Mouse (Mus musculus) heart, adult 2 months (tissue): ENCODE measurements around the gene Galnt2. TPM values are rescaled to one million over a fixed set of nuclear protein-coding genes. Genes with fewer than 3 reads are reported as not detected.

ENCODE experiments used
- DNase-seq, 2 experiments: peaks; one replicate each; pipeline ENCODE4 v3.0.0; 2021
- H3K27ac ChIP-seq: fragments of 200-600 bp; 2 replicates; pipeline ENCODE4 v1.8.1; 2022
- H3K27me3 ChIP-seq: fragments of 200-500 bp; 2 replicates; pipeline ENCODE4 v1.6.1; 2012; ENCODE audit warnings: mild to moderate bottlenecking, low read length, inconsistent platforms, mixed read lengths; ENCODE audit not compliant: control insufficient read depth, insufficient read depth
- H3K36me3 ChIP-seq: fragments of 200-500 bp; 2 replicates; pipeline ENCODE4 v1.6.1; 2012; ENCODE audit warnings: low read length, inconsistent platforms; ENCODE audit not compliant: control insufficient read depth, insufficient read depth
- H3K4me1 ChIP-seq: fragments of 200-500 bp; 2 replicates; pipeline ENCODE4 v1.6.1; 2011; ENCODE audit warnings: low read length; ENCODE audit not compliant: control insufficient read depth, insufficient read depth
- H3K4me3 ChIP-seq: fragments of 200-600 bp; 2 replicates; pipeline ENCODE4 v1.8.1; 2022
- H3K79me2 ChIP-seq: fragments of 200-500 bp; replicated peaks from 2 replicates; pipeline ENCODE4 v1.6.1; 2012; ENCODE audit warnings: mild to moderate bottlenecking, inconsistent platforms, low read length, moderate library complexity, mixed read lengths; ENCODE audit not compliant: control insufficient read depth, insufficient read depth
- H3K9ac ChIP-seq: fragments of 200-500 bp; 2 replicates; pipeline ENCODE4 v1.6.1; 2012; ENCODE audit warnings: low read depth, mild to moderate bottlenecking, control low read depth, inconsistent platforms, low read length, mixed read lengths
- CTCF ChIP-seq: fragments of 200-600 bp; IDR thresholded peaks from 2 replicates; pipeline ENCODE4 v1.8.1; 2022; ENCODE audit warnings: antibody characterized with exemption, mild to moderate bottlenecking, moderate library complexity
- EP300 ChIP-seq: fragments of 200-500 bp; IDR thresholded peaks from 2 replicates; pipeline ENCODE4 v1.6.1; 2011; ENCODE audit warnings: low read depth, low read length, control low read depth; ENCODE audit not compliant: insufficient read depth
- POLR2A ChIP-seq: fragments of 200-500 bp; IDR thresholded peaks from 2 replicates; pipeline ENCODE4 v1.6.1; 2011; ENCODE audit warnings: mild to moderate bottlenecking, low read depth, low read length, control low read depth; ENCODE audit not compliant: insufficient read depth
- WGBS: fragments of 180-500 bp; shearing (Covaris S2); methylation state at CpG from one replicate; pipeline ENCODE4 v1.1.7; 2018; 5-methylcytosine and 5-hydroxymethylcytosine counted together
- intact Hi-C: fragments of 180-260 bp; cut with DNase I; formaldehyde crosslinking; loops from one replicate; pipeline ENCODE4 v1.15.1; 2025
- polyA plus RNA-seq: library from polyadenylated mRNA; depleted of rRNA; stranded (reverse); fragments of >200 nt; gene quantifications from 2 replicates; pipeline ENCODE4 v1.2.3, GENCODE M21; 2012
- total RNA-seq, 2 experiments: library from RNA; stranded (reverse); gene quantifications; 2 replicates each; pipeline ENCODE4 v1.2.3; 2021

Gene Galnt2
- total and polyA plus RNA-seq, 3 experiments: 3.7 to 42.9 (median 35.2) TPM

- TF ChIP-seq EP300: no peak
- peak; percentile 9; the same call in 1 of the 2 replicates for TF ChIP-seq CTCF
- Histone ChIP-seq H3K36me3 (no peaks in the 10 kb centered on the region), H3K4me3 (no peak overlapping the region), H3K4me1 (peaks cover 13% of the 10 kb centered on the region), H3K9ac (no peak overlapping the region), H3K27me3 (no peaks in the 10 kb centered on the region), H3K79me2 (no peaks in the 10 kb centered on the region; the same call in none of the 2 replicates), H3K27ac (no peak overlapping the region)
- intact Hi-C loops: no loop called here
- DNase-seq: no peak
- 50% methylated on average over 7 of the region's 7 CpGs for WGBS
Observed at GRCm38 (mm10) chr8:124306574-124306973, 75.4 kb downstream of the Galnt2 start.

GRCm38 (mm10) chr8:124307700-124308099 lies 76.5 kb downstream of the Galnt2 start:
- Histone ChIP-seq H3K9ac (no peak overlapping the region), H3K27me3 (no peaks in the 10 kb centered on the region), H3K4me1 (peaks cover 8% of the 10 kb centered on the region), H3K27ac (no peak overlapping the region), H3K4me3 (no peak overlapping the region), H3K79me2 (no peaks in the 10 kb centered on the region; the same call in 1 of the 2 replicates), H3K36me3 (no peaks in the 10 kb centered on the region)
- intact Hi-C loops: no loop called here
- no peak for TF ChIP-seq CTCF
- TF ChIP-seq EP300: peak; percentile 63; the same call in 1 of the 2 replicates
- WGBS: 52% methylated on average over 10 of the region's 10 CpGs
- no peak for DNase-seq

GRCm38 (mm10) chr8:124310509-124310908 lies 79.3 kb downstream of the Galnt2 start:
- Histone ChIP-seq H3K4me3 (no peak overlapping the region), H3K27ac (no peak overlapping the region), H3K4me1 (peaks cover 8% of the 10 kb centered on the region), H3K79me2 (no peaks in the 10 kb centered on the region; the same call in 1 of the 2 replicates), H3K36me3 (no peaks in the 10 kb centered on the region), H3K27me3 (no peaks in the 10 kb centered on the region), H3K9ac (no peak overlapping the region)
- intact Hi-C loops: no loop called here
- no peak for TF ChIP-seq CTCF
- no peak for TF ChIP-seq POLR2A
- TF ChIP-seq EP300: no peak
- WGBS: 94% methylated on average over 13 of the region's 13 CpGs
- no peak for DNase-seq

GRCm38 (mm10) chr8:124311111-124311510 lies 79.9 kb downstream of the Galnt2 start:
- Histone ChIP-seq H3K79me2 (no peaks in the 10 kb centered on the region; the same call in 1 of the 2 replicates), H3K36me3 (no peaks in the 10 kb centered on the region), H3K27me3 (no peaks in the 10 kb centered on the region), H3K27ac (no peak overlapping the region), H3K4me3 (no peak overlapping the region), H3K9ac (no peak overlapping the region), H3K4me1 (peaks cover 11% of the 10 kb centered on the region)
- intact Hi-C loops: no loop called here
- TF ChIP-seq EP300: no peak
- TF ChIP-seq CTCF: no peak
- TF ChIP-seq POLR2A: no peak
- DNase-seq: no peak
- 92% methylated on average over 6 of the region's 6 CpGs for WGBS

- Histone ChIP-seq H3K79me2 (no peaks in the 10 kb centered on the region; the same call in 1 of the 2 replicates), H3K9ac (no peak overlapping the region), H3K4me3 (no peak overlapping the region), H3K27me3 (no peaks in the 10 kb centered on the region), H3K4me1 (peaks cover 12% of the 10 kb centered on the region), H3K36me3 (no peaks in the 10 kb centered on the region), H3K27ac (no peak overlapping the region)
- DNase-seq: no peak
- WGBS: 89% methylated on average over 17 of the region's 17 CpGs
- intact Hi-C loops: no loop called here
- TF ChIP-seq CTCF: no peak
- TF ChIP-seq EP300: no peak
- no peak for TF ChIP-seq POLR2A
Observed at GRCm38 (mm10) chr8:124311723-124312122, 80.5 kb downstream of the Galnt2 start.

GRCm38 (mm10) chr8:124312228-124312627 lies 81.0 kb downstream of the Galnt2 start:
- intact Hi-C loops: no loop called here
- Histone ChIP-seq H3K4me3 (no peak overlapping the region), H3K27ac (no peak overlapping the region), H3K36me3 (no peaks in the 10 kb centered on the region), H3K27me3 (no peaks in the 10 kb centered on the region), H3K4me1 (peaks cover 15% of the 10 kb centered on the region), H3K9ac (no peak overlapping the region), H3K79me2 (no peaks in the 10 kb centered on the region; the same call in 1 of the 2 replicates)
- WGBS: 87% methylated on average over 10 of the region's 10 CpGs
- no peak for TF ChIP-seq POLR2A
- TF ChIP-seq CTCF: no peak
- no peak for TF ChIP-seq EP300
- DNase-seq: no peak
